Mouse (Mus musculus) layer of hippocampus, postnatal 25 days (tissue): ENCODE results near the gene Mettl7a1. TPM values are rescaled to one million over a fixed set of nuclear protein-coding genes. Genes with fewer than 3 reads are reported as not detected.
"Not testable (repeated sequence)": the region's sequence is repeated elsewhere in the genome, so short reads cannot be mapped to it uniquely, and the experiment has no call there.

Source experiments
- DNase-seq, 2 experiments: peaks; one replicate each; pipeline ENCODE4 v3.0.0; 2022; ENCODE audit warnings: mixed read lengths in 2 of 2, low spot score in 1 of 2; ENCODE audit errors: extremely low spot score in 1 of 2
- total RNA-seq, 2 experiments: library from RNA; stranded (reverse); gene quantifications; 2 replicates each; pipeline ENCODE4 v1.2.3; 2021

Gene Mettl7a1
- total RNA-seq, 2 experiments from 2014 or later, result 31.0 to 35.0 TPM

- DNase-seq, result not testable (repeated sequence)
Observed at GRCm38 (mm10) chr15:100337328-100337727, 33.4 kb downstream of the Mettl7a1 start.

GRCm38 (mm10) chr15:100337847-100338246 is 33.9 kb downstream of the Mettl7a1 start:
- peak in 1 of 2 experiments; percentile 49 for DNase-seq

GRCm38 (mm10) chr15:100341314-100341980 is 37.5 kb downstream of the Mettl7a1 start:
- not testable (repeated sequence) for DNase-seq

- DNase-seq, result no peak
Observed at GRCm38 (mm10) chr15:100345484-100345883, 41.5 kb downstream of the Mettl7a1 start.

GRCm38 (mm10) chr15:100346761-100347160 is 42.8 kb downstream of the Mettl7a1 start:
- DNase-seq, result no peak

- no peak for DNase-seq
Observed at GRCm38 (mm10) chr15:100349496-100349895, 45.6 kb downstream of the Mettl7a1 start.

GRCm38 (mm10) chr15:100351501-100352060 is 47.6 kb downstream of the Mettl7a1 start:
- DNase-seq, result no peak

GRCm38 (mm10) chr15:100352711-100353250 is 48.8 kb downstream of the Mettl7a1 start, which contains the start of the genes Methig1 and Mettl7a2:
Gene Methig1 (plus strand): TSS chr15:100353149.
Gene Mettl7a2 (plus strand): TSS chr15:100353200.
- DNase-seq, result no peak

- DNase-seq, result not testable (repeated sequence)
Observed at GRCm38 (mm10) chr15:100353399-100353798, 49.5 kb downstream of the Mettl7a1 start.

GRCm38 (mm10) chr15:100355876-100356275 is 51.9 kb downstream of the Mettl7a1 start:
- DNase-seq, result no peak

- DNase-seq, result no peak
Observed at GRCm38 (mm10) chr15:100364242-100364641, 60.3 kb downstream of the Mettl7a1 start, which contains the start of gene Higd1c. Gene Higd1c (plus strand): TSS chr15:100364542.

- not testable (repeated sequence) for DNase-seq
Observed at GRCm38 (mm10) chr15:100365967-100366366, 62.0 kb downstream of the Mettl7a1 start.

- DNase-seq, result no peak
Observed at GRCm38 (mm10) chr15:100367119-100367518, 63.2 kb downstream of the Mettl7a1 start.

GRCm38 (mm10) chr15:100375066-100375465 is 71.1 kb downstream of the Mettl7a1 start:
- DNase-seq, result peak; percentile 27 to 74

- not testable (repeated sequence) for DNase-seq
Observed at GRCm38 (mm10) chr15:100377847-100378505, 74.0 kb downstream of the Mettl7a1 start.

Other genes starting within 250 kb of the Mettl7a1 start
- 10 to 100 TPM; 19.3 to 24.3 TPM for gene Atf1, start 76.3 kb upstream of the Mettl7a1 start, total RNA-seq
- not detected for gene Tmprss12, start 23.3 kb upstream of the Mettl7a1 start, total RNA-seq
- under 1 TPM; 0.23 to 0.32 TPM for gene Mettl7a3, start 30.8 kb downstream of the Mettl7a1 start, total RNA-seq
- gene Methig1, start 49.0 kb downstream of the Mettl7a1 start, total RNA-seq, result not detected
- under 1 TPM; 0.31 to 0.79 TPM for gene Mettl7a2, start 49.1 kb downstream of the Mettl7a1 start, total RNA-seq
- not detected for gene Higd1c, start 60.4 kb downstream of the Mettl7a1 start, total RNA-seq
- gene Gm5475, start 118.0 kb downstream of the Mettl7a1 start, total RNA-seq, result not detected
- gene Slc11a2, start 120.9 kb downstream of the Mettl7a1 start, total RNA-seq, result 10 to 100 TPM; 49.3 to 66.3 TPM
- gene Letmd1, start 164.9 kb downstream of the Mettl7a1 start, total RNA-seq, result 10 to 100 TPM; 56.9 to 58.5 TPM
- 10 to 100 TPM; 27.0 to 27.9 TPM for gene Csrnp2, start 191.3 kb downstream of the Mettl7a1 start, total RNA-seq
- 10 to 100 TPM; 26.9 to 29.0 TPM for gene Tfcp2, start 247.9 kb downstream of the Mettl7a1 start, total RNA-seq